Mouse (Mus musculus) embryonic facial prominence, embryonic 10.5 days (tissue): Measurements from ENCODE around the gene Lrrc15. TPM values are rescaled to one million over a fixed set of nuclear protein-coding genes. Genes with fewer than 3 reads are reported as not detected.

ENCODE experiments used
- DNase-seq: peaks from one replicate; pipeline ENCODE4 v3.0.0-alpha.2; 2017; ENCODE audit warnings: low spot score
- H3K27ac ChIP-seq: fragments of 300-500 bp; sonication (generic); replicated peaks from 2 replicates; pipeline ENCODE4 v1.5.1; 2016; ENCODE audit warnings: mild to moderate bottlenecking
- H3K27me3 ChIP-seq: fragments of 300-500 bp; sonication (generic); replicated peaks from 2 replicates; pipeline ENCODE4 v1.6.1; 2016; ENCODE audit warnings: low read depth, mild to moderate bottlenecking; ENCODE audit not compliant: poor library complexity, severe bottlenecking
- H3K36me3 ChIP-seq: fragments of 300-500 bp; sonication (generic); replicated peaks from 2 replicates; pipeline ENCODE4 v1.6.1; 2016; ENCODE audit warnings: mild to moderate bottlenecking, moderate library complexity
- H3K4me1 ChIP-seq: fragments of 300-500 bp; sonication (generic); 2 replicates; pipeline ENCODE4 v1.6.1; 2016
- H3K4me3 ChIP-seq: fragments of 300-500 bp; sonication (generic); 2 replicates; pipeline ENCODE4 v1.5.1; 2016; ENCODE audit warnings: mild to moderate bottlenecking, moderate library complexity
- H3K9me3 ChIP-seq: fragments of 300-500 bp; sonication (generic); 2 replicates; pipeline ENCODE4 v1.6.1; 2016; ENCODE audit warnings: mild to moderate bottlenecking
- WGBS: fragments of 180-500 bp; shearing (Covaris S2); methylation state at CpG from one replicate; pipeline ENCODE4 v1.1.7; 2016; 5-methylcytosine and 5-hydroxymethylcytosine counted together
- polyA plus RNA-seq: library from polyadenylated mRNA; unstranded; fragments of >200 nt; fragmentation: Nextera tagmentation; extraction: Ambion mirVana; gene quantifications from 2 replicates; pipeline ENCODE4 v1.2.1, GENCODE M21; 2016

The Lrrc15 gene
- 0.18 and 0.66 TPM in 2 replicates for polyA plus RNA-seq

- WGBS, result 8% methylated on average over 34 of the region's 34 CpGs
- peaks cover 59% of the 10 kb centered on the region for H3K27me3 ChIP-seq
Observed at GRCm38 (mm10) chr16:30282844-30283495, at the start of gene Lrrc15. Lrrc15 (minus strand) TSS chr16:30283256.

GRCm38 (mm10) chr16:30314236-30314635, 31.2 kb upstream of the Lrrc15 start:
- H3K4me3 ChIP-seq, result no peak overlapping the region
- peaks cover 32% of the 10 kb centered on the region for H3K36me3 ChIP-seq
- DNase-seq, result no peak
- no peaks in the 10 kb centered on the region for H3K9me3 ChIP-seq
- no peak overlapping the region for H3K27ac ChIP-seq
- peaks cover 30% of the 10 kb centered on the region for H3K27me3 ChIP-seq
- H3K4me1 ChIP-seq, result peaks cover 6% of the 10 kb centered on the region

More at GRCm38 (mm10) chr16:30282844-30283495, at the start of gene Lrrc15:
- Histone ChIP-seq H3K4me3 (peak within 1 kb of the TSS; percentile 54), H3K9me3 (no peaks in the 10 kb centered on the region), H3K4me1 (peaks cover 63% of the 10 kb centered on the region), H3K36me3 (no peaks in the 10 kb centered on the region), H3K27ac (peak within 1 kb of the TSS; percentile 40; the same call in 1 of the 2 replicates)
- peak; percentile 75 for DNase-seq

- no peak within 1 kb of the TSS for H3K27ac ChIP-seq
- no peak for DNase-seq
- peaks cover 19% of the 10 kb centered on the region for H3K4me1 ChIP-seq
- no peaks in the 10 kb centered on the region for H3K9me3 ChIP-seq
- peaks cover 63% of the 10 kb centered on the region for H3K27me3 ChIP-seq
- peaks cover 9% of the 10 kb centered on the region for H3K36me3 ChIP-seq
- peak within 1 kb of the TSS; percentile 72 for H3K4me3 ChIP-seq
Observed at GRCm38 (mm10) chr16:30310647-30311046, 27.6 kb upstream of the Lrrc15 start, which contains the start of gene Gp5. Gp5 (minus strand) TSS chr16:30310779.

GRCm38 (mm10) chr16:30310171-30310515, 27.1 kb upstream of the Lrrc15 start:
- Histone ChIP-seq H3K27ac (no peak overlapping the region), H3K27me3 (peaks cover 63% of the 10 kb centered on the region)
- no peak for DNase-seq

DNA sequence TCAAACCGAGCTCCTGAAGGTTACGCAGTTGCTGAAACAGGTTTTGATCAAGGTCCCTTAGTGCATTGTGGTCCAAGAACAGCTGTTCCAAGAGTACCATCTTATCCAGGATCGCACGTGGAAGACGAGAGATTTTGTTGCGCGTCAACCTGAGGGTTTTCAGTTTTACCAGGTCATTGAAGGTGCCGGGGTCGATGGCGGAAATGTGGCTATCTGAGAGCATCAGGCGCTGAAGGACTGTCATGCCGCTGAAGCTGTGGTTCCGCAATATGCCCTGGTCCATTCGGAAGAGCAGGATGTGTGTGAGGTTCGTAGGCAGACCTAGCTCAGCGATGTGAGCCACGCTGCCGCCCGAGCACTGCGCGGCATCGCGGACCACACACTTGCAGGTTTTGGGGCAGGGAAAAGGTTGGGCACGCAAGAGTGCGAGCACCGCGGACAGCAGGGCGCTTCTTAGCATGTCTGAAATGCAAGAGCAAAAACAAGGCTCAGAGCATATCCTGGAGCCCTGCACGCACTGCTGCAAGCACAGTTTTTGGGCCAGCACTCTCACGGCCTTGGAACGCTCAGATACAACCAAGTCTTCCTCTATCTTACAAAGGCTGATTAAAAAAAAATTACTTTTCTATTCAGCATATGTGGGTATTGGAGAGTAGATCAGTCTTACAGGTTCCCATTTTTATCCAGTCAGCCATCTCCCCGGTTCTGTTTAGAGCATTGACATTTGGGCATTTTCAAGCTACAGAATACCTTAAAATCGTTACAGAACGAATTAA, 26.5 kb upstream of the Lrrc15 start:
- Histone ChIP-seq H3K4me3 (peak overlapping the region; percentile 72), H3K36me3 (no peaks in the 10 kb centered on the region; the same call in 1 of the 2 replicates), H3K27ac (no peak overlapping the region), H3K9me3 (no peaks in the 10 kb centered on the region), H3K27me3 (peaks cover 66% of the 10 kb centered on the region), H3K4me1 (peaks cover 19% of the 10 kb centered on the region)
- 3% methylated on average over 34 of the region's 34 CpGs for WGBS
- DNase-seq, result peak; percentile 53

More at GRCm38 (mm10) chr16:30310171-30310515, 27.1 kb upstream of the Lrrc15 start:
- Histone ChIP-seq H3K36me3 (peaks cover 5% of the 10 kb centered on the region), H3K9me3 (no peaks in the 10 kb centered on the region), H3K4me1 (peaks cover 19% of the 10 kb centered on the region), H3K4me3 (no peak overlapping the region)
- WGBS, result 56% methylated on average over 8 of the region's 8 CpGs

- peaks cover 74% of the 10 kb centered on the region for H3K27me3 ChIP-seq
- under 1% methylated on average over 72 of the region's 72 CpGs for WGBS
- peaks cover 19% of the 10 kb centered on the region for H3K4me1 ChIP-seq
- DNase-seq, result peak; percentile 71
- no peaks in the 10 kb centered on the region for H3K9me3 ChIP-seq
- H3K27ac ChIP-seq, result peak overlapping the region; percentile 55; the same call in 1 of the 2 replicates
- peak overlapping the region; percentile 72 for H3K4me3 ChIP-seq
- no peaks in the 10 kb centered on the region; the same call in 1 of the 2 replicates for H3K36me3 ChIP-seq
Observed at GRCm38 (mm10) chr16:30308616-30309394, 25.7 kb upstream of the Lrrc15 start.

DNA sequence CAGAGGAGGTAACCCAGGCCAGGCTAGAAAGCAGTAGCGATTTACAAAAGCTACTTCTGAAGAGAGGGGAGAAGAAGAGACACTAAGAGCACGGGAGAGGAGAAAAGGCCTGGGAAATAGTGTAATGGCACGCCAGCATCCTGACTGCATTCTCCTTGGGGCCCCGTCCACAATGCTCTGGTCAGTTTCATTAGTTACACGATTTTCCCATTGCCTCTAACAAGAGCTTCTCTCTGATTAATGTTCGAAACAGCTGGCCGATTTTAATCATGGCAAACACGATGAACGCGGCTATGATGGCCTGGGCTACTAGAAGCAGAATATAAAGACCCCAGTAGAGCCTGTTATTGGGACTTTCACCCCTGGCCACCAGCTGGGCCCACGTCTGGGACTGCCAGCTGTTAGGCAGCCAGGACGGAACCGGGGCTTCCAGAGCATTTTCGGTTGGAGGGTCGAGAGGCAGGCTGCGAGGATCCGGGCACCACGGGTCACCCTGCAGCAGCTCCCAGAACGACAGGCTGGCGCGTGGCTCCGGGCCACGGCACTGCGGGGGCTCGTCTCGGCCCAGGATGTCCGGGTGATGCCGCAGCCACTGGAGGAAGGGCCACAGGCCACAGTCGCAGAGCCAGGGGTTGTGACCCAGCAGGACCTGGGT, 25.0 kb upstream of the Lrrc15 start:
- Histone ChIP-seq H3K4me3 (peak overlapping the region; percentile 72), H3K27me3 (peaks cover 81% of the 10 kb centered on the region), H3K4me1 (peaks cover 19% of the 10 kb centered on the region), H3K36me3 (no peaks in the 10 kb centered on the region; the same call in 1 of the 2 replicates), H3K27ac (peak overlapping the region; percentile 55; the same call in 1 of the 2 replicates), H3K9me3 (no peaks in the 10 kb centered on the region)
- whole genome bisulfite sequencing, result 14% methylated on average over 29 of the region's 29 CpGs
- no peak for DNase-seq

DNA sequence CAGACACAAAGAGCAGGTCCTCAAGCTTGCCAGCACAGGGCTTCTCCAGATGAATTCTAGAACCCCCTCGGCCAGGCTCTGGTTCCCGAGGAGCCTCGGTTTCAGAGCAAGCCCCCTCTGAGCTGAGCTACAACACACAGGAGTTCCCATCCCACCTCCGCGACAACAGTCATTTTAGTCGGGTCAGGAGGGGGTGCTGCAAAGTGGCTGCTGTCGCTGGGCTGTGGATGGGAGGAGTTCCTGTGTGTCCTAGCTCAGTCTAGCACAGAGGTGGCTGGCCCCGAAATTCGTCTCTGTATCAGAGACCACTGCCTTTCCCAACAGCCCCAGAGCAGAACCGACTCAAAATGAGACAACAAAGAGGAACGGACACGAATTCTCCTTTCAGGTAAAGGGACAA, 24.2 kb upstream of the Lrrc15 start:
- no peak overlapping the region for H3K27ac ChIP-seq
- H3K9me3 ChIP-seq, result no peaks in the 10 kb centered on the region
- no peaks in the 10 kb centered on the region; the same call in 1 of the 2 replicates for H3K36me3 ChIP-seq
- H3K27me3 ChIP-seq, result peaks cover 87% of the 10 kb centered on the region
- H3K4me3 ChIP-seq, result no peak overlapping the region
- H3K4me1 ChIP-seq, result peaks cover 19% of the 10 kb centered on the region
- no peak for DNase-seq
- WGBS, result 54% methylated on average over 12 of the region's 12 CpGs

- peaks cover 77% of the 10 kb centered on the region for H3K27me3 ChIP-seq
- peaks cover 19% of the 10 kb centered on the region for H3K4me1 ChIP-seq
- no peak overlapping the region for H3K4me3 ChIP-seq
- WGBS, result 86% methylated on average over 4 of the region's 4 CpGs
- no peaks in the 10 kb centered on the region for H3K36me3 ChIP-seq
- DNase-seq, result no peak
- no peaks in the 10 kb centered on the region for H3K9me3 ChIP-seq
- H3K27ac ChIP-seq, result no peak overlapping the region
Observed at GRCm38 (mm10) chr16:30306102-30306501, 23.0 kb upstream of the Lrrc15 start.

- Histone ChIP-seq H3K27ac (no peak overlapping the region), H3K27me3 (peaks cover 58% of the 10 kb centered on the region), H3K36me3 (no peaks in the 10 kb centered on the region), H3K4me3 (no peak overlapping the region), H3K9me3 (no peaks in the 10 kb centered on the region), H3K4me1 (peaks cover 13% of the 10 kb centered on the region)
- DNase-seq, result no peak
- 81% methylated on average over 5 of the region's 5 CpGs for WGBS
Observed at GRCm38 (mm10) chr16:30304236-30304635, 21.2 kb upstream of the Lrrc15 start.

DNA sequence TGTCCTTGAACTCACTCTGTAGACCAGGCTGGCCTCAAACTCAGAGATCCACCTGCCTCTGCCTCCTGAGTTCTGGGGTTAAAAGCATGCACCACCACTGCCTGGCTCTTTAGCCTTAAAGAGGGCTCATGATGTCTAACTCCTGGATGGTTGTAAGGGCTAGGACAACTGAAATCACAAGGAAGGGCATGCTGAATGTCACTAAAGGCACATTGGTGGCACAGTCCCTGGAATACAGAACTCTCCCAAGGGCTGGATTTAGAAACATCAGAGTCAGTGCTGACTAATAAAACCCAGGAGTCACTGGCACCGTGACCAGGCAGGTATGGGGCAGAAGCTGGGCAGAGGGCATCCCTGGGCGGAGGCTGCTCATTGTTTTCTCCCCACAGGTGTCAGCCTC, 20.4 kb upstream of the Lrrc15 start:
- peaks cover 5% of the 10 kb centered on the region for H3K4me1 ChIP-seq
- WGBS, result 79% methylated on average over 2 of the region's 2 CpGs
- H3K27me3 ChIP-seq, result peaks cover 50% of the 10 kb centered on the region
- H3K4me3 ChIP-seq, result no peak overlapping the region
- DNase-seq, result no peak
- H3K36me3 ChIP-seq, result no peaks in the 10 kb centered on the region
- no peak overlapping the region for H3K27ac ChIP-seq
- no peaks in the 10 kb centered on the region for H3K9me3 ChIP-seq

DNA sequence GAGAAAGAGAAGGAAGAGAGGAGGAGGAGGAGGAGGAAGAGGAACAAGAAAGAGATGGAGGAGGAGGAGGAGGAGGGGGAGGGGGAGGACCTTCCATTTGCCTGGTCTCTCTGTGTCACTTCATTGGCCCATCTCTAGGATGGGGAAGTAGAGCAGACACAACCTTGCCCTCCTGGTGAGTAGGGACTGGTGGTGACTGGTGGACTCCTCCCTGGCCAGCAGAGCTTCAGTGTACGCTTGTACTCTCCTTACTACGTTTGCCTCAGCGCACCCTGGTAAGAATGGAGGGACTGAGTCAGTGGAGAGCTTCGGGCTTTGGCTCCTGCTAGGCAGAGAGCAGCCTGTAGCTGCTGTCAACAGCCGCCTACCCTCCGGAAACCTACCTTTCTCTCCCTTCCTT, 19.6 kb upstream of the Lrrc15 start:
- Histone ChIP-seq H3K27me3 (peaks cover 43% of the 10 kb centered on the region), H3K4me3 (no peak overlapping the region), H3K27ac (no peak overlapping the region), H3K9me3 (no peaks in the 10 kb centered on the region), H3K36me3 (no peaks in the 10 kb centered on the region), H3K4me1 (no peaks in the 10 kb centered on the region)
- no peak for DNase-seq
- 89% methylated on average over 6 of the region's 6 CpGs for WGBS
